Mouse (Mus musculus) E14TG2a.4 (cell line): ENCODE results near the gene Egflam.

ENCODE experiments used
- H3K27me3 ChIP-seq: 2 replicates; pipeline ENCODE4 v1.6.1; 2014; ENCODE audit warnings: low read length, control low read depth; ENCODE audit not compliant: insufficient read depth
- H3K36me3 ChIP-seq: 2 replicates; pipeline ENCODE4 v1.6.1; 2014; ENCODE audit warnings: low read length, control low read depth; ENCODE audit not compliant: insufficient read depth
- H3K4me1 ChIP-seq: replicated peaks from 2 replicates; pipeline ENCODE4 v1.6.1; 2014; ENCODE audit warnings: low read depth, low read length, control low read depth
- H3K4me3 ChIP-seq: replicated peaks from 2 replicates; pipeline ENCODE4 v1.5.1; 2014; ENCODE audit warnings: mild to moderate bottlenecking, low read length
- H3K9me3 ChIP-seq: 2 replicates; pipeline ENCODE4 v1.6.1; 2014; ENCODE audit warnings: low read length, control low read depth
- CTCF ChIP-seq: conservative IDR thresholded peaks from 2 replicates; pipeline ENCODE4 v1.5.1; 2014; ENCODE audit warnings: low read length
- NANOG ChIP-seq: IDR thresholded peaks from 2 replicates; pipeline ENCODE4 v1.6.1; 2014; ENCODE audit warnings: borderline replicate concordance, low read length, mixed read lengths
- POU5F1 ChIP-seq: IDR thresholded peaks from 2 replicates; pipeline ENCODE4 v1.6.1; 2014; ENCODE audit warnings: low read length, borderline replicate concordance

Egflam gene

DNA sequence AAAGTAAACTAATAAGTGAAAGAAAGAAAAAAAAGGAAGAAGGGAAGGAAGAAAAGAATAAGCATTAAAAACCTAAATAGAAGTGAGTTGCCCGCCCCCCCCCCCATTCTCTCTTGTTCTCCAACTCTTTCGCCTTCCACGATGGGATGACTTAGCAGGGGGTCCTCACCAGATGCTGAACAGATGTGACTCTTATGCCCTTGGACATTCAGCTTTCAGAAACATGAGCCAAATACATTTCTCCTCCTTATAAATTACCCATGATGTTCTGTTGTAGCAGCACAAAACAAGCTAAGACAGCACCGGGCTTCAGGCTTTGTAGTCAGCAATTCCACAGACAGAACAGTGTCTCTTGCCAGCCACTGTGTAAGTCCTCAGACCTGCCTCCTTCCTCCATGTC, 89.5 kb downstream of the Egflam start:
- Histone ChIP-seq H3K4me3 (no peak overlapping the region), H3K9me3 (no peaks in the 10 kb centered on the region), H3K27me3 (no peaks in the 10 kb centered on the region), H3K36me3 (no peaks in the 10 kb centered on the region), H3K4me1 (no peaks in the 10 kb centered on the region)
- TF ChIP-seq POU5F1 (no peak), NANOG (no peak), CTCF (no peak)

GRCm38 (mm10) chr15:7299892-7300291, 98.3 kb downstream of the Egflam start:
- 0 out of 2 replicates have a peak, but pooled peaks cover 3% of the 10 kb centered on the region for H3K9me3 ChIP-seq
- TF ChIP-seq CTCF (no peak), POU5F1 (no peak), NANOG (no peak)
- no peak overlapping the region for H3K4me3 ChIP-seq
- no peaks in the 10 kb centered on the region for H3K27me3 ChIP-seq
- H3K4me1 ChIP-seq = no peaks in the 10 kb centered on the region
- no peaks in the 10 kb centered on the region for H3K36me3 ChIP-seq

DNA sequence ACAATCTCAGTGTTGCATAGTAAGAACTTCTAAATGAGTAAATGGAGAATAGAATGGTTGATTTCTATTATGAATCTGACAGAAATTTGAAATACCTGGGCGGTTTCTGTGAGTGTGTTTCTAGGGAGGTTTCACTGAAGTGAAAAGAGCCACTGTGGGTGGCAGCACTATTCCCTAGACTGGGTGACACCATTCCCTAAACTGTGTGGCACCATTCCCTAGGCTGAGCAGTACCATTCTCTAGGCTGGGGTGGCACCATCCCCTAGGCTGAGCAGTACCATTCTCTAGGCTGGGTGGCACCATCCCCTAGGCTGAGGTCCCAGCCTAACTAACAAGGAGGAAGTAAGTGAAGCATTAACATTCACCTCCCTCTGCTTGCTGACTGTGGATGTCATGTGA, 103.0 kb downstream of the Egflam start:
- no peaks in the 10 kb centered on the region for H3K4me1 ChIP-seq
- H3K4me3 ChIP-seq = no peak overlapping the region
- H3K36me3 ChIP-seq = no peaks in the 10 kb centered on the region
- 0 out of 2 replicates have a peak, but pooled peaks cover 3% of the 10 kb centered on the region for H3K9me3 ChIP-seq
- TF ChIP-seq CTCF (no peak), NANOG (no peak), POU5F1 (no peak)
- no peaks in the 10 kb centered on the region for H3K27me3 ChIP-seq

GRCm38 (mm10) chr15:7292854-7293253, 105.3 kb downstream of the Egflam start:
- H3K27me3 ChIP-seq = no peaks in the 10 kb centered on the region
- no peak overlapping the region for H3K4me3 ChIP-seq
- no peaks in the 10 kb centered on the region for H3K36me3 ChIP-seq
- 0 out of 2 replicates have a peak, but pooled peaks cover 3% of the 10 kb centered on the region for H3K9me3 ChIP-seq
- no peak for TF ChIP-seq CTCF
- TF ChIP-seq POU5F1 = no peak
- TF ChIP-seq NANOG = no peak
- H3K4me1 ChIP-seq = peaks cover 14% of the 10 kb centered on the region

DNA sequence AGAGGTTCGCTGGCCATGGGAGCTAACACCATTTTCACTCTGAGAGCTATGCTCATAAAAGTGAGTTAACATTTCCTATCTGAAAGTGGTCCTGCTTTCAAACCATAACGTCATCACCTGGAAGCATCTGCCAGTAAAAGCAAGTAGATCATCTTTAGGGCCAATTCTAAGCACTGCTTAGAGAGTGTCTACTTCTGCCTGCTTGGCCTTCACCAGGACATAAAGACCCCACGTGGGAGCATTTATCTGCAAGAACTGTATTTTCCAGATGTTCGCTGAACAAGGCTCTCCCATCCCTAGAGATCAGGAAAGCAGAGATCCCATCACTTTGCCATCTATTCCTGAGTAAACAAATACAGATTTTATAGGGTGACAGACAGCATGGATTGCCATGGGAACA, 108.2 kb downstream of the Egflam start:
- Histone ChIP-seq H3K4me1 (peaks cover 14% of the 10 kb centered on the region), H3K4me3 (no peak overlapping the region), H3K36me3 (no peaks in the 10 kb centered on the region), H3K9me3 (no peaks in the 10 kb centered on the region), H3K27me3 (no peaks in the 10 kb centered on the region)
- TF ChIP-seq NANOG = no peak
- TF ChIP-seq POU5F1 = no peak
- TF ChIP-seq CTCF = no peak

GRCm38 (mm10) chr15:7289516-7289915, 108.7 kb downstream of the Egflam start:
- H3K4me1 ChIP-seq = peaks cover 14% of the 10 kb centered on the region
- TF ChIP-seq POU5F1 (no peak), NANOG (no peak), CTCF (no peak)
- H3K36me3 ChIP-seq = no peaks in the 10 kb centered on the region
- H3K27me3 ChIP-seq = no peaks in the 10 kb centered on the region
- peak overlapping the region; percentile 10; the same call in 1 of the 2 replicates for H3K4me3 ChIP-seq
- no peaks in the 10 kb centered on the region for H3K9me3 ChIP-seq

DNA sequence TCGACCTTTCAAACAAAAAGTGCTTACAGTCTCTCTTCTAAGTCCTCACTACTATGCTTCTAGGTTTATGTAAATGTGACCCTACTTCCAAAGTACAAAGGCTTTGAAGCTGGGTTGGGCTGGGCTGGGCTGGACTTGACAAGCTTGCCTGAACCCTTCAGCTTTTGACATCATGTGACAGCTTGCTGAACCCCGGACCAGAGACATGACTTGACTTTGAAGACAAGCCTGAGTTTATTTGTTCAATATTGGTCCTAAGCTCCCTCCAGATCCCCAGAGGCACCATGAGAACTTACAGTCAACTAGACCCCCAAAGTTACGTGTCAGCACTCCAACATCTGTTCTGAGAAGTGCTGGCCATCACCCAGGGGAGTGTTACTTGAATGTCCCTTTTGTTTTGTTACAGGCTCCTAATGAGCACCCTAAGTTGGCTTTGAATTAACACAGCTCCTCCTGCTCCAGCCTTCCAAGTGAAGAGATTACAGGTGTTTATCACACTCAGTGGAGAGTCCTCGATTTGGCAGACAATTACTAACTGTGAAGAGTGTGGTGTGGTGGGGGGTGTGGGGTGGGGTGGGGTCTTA, 109.3 kb downstream of the Egflam start:
- TF ChIP-seq CTCF (no peak), POU5F1 (no peak), NANOG (no peak)
- Histone ChIP-seq H3K9me3 (no peaks in the 10 kb centered on the region), H3K4me1 (peaks cover 14% of the 10 kb centered on the region), H3K27me3 (no peaks in the 10 kb centered on the region), H3K36me3 (no peaks in the 10 kb centered on the region), H3K4me3 (no peak overlapping the region)

DNA sequence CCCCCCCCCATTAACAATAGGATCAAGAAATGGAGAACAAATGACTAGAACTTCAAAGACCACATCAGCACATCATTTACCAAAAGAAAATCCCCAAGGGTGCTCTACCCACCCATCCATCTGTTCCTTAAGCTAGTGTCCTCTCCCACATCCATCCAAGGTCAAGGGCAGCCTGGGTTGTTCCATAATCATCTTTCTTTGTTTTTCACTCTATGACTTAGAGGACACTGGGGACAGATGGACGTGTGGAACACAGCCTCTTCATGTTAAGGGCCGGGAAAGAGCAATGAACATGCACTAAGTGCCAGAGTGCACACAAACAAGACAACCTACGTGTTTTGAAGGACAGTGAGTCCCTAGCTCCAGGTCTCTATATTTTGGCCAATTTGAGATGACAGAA, 110.3 kb downstream of the Egflam start:
- no peaks in the 10 kb centered on the region for H3K9me3 ChIP-seq
- TF ChIP-seq POU5F1 (no peak), CTCF (no peak), NANOG (no peak)
- 0 out of 2 replicates have a peak, but pooled peaks cover 2% of the 10 kb centered on the region for H3K27me3 ChIP-seq
- no peaks in the 10 kb centered on the region for H3K36me3 ChIP-seq
- no peak overlapping the region for H3K4me3 ChIP-seq
- H3K4me1 ChIP-seq = peaks cover 14% of the 10 kb centered on the region

- no peaks in the 10 kb centered on the region for H3K9me3 ChIP-seq
- peaks cover 28% of the 10 kb centered on the region for H3K4me1 ChIP-seq
- H3K4me3 ChIP-seq = no peak overlapping the region
- TF ChIP-seq NANOG (no peak), POU5F1 (no peak), CTCF (no peak)
- 0 out of 2 replicates have a peak, but pooled peaks cover 2% of the 10 kb centered on the region for H3K27me3 ChIP-seq
- no peaks in the 10 kb centered on the region for H3K36me3 ChIP-seq
Observed at GRCm38 (mm10) chr15:7281579-7281978, 116.6 kb downstream of the Egflam start.
